Mouse (Mus musculus) heart, postnatal 36 days (tissue): ENCODE data around the gene Cd93. TPM values are rescaled to one million over a fixed set of nuclear protein-coding genes. Genes with fewer than 3 reads are reported as not detected.
A peak's percentile ranks its signal among the peaks of the same experiment; 100 is the strongest.

Experiments used
- DNase-seq, 2 experiments: peaks; one replicate each; pipeline ENCODE4 v3.0.0; 2021 to 2022
- intact Hi-C: fragments of 180-260 bp; cut with DNase I; formaldehyde crosslinking; loops from one replicate; pipeline ENCODE4 v1.15.1; 2025
- total RNA-seq, 2 experiments: library from RNA; stranded (reverse); gene quantifications; 2 replicates each; pipeline ENCODE4 v1.2.3; 2021

Cd93 gene
- total RNA-seq, 2 experiments from 2014 or later, result 65.4 to 68.0 TPM

DNA sequence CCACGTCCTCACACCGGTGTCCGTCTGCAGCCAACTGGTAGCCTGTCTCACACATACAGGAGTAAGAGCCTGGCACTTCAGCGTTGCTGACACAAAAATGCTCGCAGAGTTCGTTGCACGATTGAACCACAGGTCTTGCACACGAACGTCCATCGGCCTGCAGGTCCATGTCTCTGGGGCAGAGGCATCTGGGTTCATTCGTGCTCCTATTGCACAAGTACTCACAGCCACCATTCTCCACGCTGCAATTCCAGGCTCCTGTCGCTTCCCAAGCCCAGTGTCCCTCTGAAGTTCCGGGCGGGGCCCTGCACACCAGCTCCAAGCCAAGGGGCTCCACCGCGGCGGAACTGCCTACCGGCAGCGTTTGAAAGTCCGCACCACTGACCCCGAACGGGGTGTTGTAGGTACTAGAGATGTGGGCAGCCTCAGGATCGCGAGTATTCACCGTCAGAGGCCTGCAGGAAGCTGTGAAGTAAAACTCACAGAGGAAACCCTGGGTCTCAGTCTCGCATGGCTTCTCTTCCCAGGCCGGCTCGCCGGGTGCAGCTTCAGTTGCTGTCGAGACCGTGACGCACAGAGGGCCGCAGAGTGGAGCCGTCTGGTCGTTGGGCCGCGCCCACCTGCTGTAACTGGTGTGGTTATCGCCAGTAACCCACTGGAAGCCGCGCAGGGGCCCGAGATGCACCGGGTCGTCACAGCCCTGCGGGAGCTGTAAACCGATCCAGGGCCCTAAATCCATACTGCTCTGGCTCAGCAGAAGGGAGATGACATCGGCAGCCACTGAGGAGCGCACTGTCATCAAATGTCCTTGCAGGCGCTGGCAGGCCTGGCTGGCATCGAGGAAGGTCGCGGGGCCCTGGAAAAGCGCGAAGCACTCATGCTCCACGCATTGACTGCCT, 36.1 kb downstream of the Cd93 start:
- DNase-seq, result peak; percentile 65 to 70
- intact Hi-C loops, result loop anchor here (5.0 kb wide), 6 partner anchors 60 to 285 kb away; no protein-coding TSS in a partner anchor

DNA sequence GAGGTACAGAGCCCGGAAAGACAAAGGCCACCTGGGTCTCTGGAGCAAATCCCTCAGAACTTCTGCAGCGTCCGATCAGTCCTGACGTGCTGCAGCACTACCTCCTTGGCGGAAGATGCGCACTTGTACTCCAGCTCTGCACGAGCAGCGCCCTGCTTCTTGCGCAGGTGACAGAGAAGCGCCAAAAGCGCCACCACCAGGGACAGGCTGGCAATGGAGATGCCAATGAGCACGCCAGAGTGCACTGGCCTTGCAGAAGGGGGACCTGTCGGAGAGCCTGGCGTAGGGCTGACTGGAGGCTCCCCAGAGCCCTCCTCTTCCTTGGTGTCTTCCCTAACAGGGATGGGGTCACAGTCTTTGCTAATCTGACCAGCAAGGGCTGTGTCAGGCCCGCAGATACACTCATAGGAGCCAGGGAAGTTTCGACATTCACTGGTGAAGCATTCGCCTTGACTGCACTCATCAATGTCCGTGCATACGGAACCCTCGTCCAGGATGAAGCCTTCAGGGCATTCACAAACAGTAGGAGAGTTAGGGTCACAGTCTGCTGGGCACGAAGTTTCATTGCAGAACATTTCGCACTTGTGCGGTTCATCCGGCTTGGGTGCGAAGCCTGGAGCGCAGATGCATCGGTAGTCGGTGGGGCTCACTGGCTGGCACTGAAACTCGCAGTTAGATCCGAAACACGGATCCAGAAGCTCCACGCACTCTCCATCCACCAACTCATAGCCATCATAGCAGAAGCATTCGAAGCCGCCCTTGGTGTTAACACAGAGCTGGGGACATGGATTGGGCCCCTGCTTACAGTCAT, 37.0 kb downstream of the Cd93 start:
- peak; percentile 46 to 62 for DNase-seq

GRCm38 (mm10) chr2:148404906-148405305, 38.5 kb downstream of the Cd93 start:
- intact Hi-C loops, result loop anchor here (5.0 kb wide), 6 partner anchors 58 to 283 kb away; no protein-coding TSS in a partner anchor
- no peak for DNase-seq

More for the DNA sequence above, 37.0 kb downstream of the Cd93 start:
- intact Hi-C loops, result loop anchor here (5.0 kb wide), 6 partner anchors 59 to 284 kb away; no protein-coding TSS in a partner anchor

DNA sequence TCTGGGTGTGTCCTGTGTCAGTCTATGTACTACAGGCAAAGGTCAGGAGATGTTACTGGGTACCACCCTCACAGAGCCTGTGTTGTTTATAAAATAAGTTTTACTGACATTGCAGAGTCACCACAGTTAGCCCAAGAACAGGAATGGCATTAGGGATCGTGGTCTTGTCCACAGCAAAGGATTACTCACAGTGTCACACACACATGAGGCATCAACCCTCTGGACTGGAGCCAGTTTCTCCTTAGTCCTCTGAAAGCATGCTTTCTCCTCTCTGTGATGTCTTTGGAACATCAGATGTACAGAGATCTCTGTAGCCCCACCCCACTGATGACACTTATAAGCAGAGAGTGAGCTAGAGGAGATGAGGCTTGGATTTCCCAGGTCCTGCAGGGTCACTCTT, 41.1 kb downstream of the Cd93 start:
- intact Hi-C loops, result no loop called here

GRCm38 (mm10) chr2:148398901-148399685, 44.3 kb downstream of the Cd93 start:
- intact Hi-C loops, result loop anchor here (5.0 to 10.0 kb wide), 2 partner anchors 122 to 594 kb away; no protein-coding TSS in a partner anchor
- DNase-seq, result no peak

More for the DNA sequence above, 41.1 kb downstream of the Cd93 start:
- DNase-seq, result no peak

DNA sequence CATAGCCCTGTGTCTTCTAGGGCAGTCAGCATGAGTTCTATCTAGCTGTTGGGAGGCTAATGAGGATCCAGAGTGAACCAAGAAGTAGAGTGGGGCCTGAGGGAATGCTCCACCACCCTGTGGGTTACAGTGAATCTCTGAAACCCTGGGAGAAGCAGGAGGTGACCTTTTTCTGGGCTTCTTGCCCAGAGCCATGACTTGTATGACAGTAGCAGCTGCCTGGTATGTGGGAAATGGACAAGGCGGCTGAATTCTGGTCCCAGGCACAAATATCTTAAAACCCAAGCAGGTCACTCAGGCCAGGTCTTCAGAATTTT, 45.6 kb downstream of the Cd93 start:
- intact Hi-C loops, result loop anchor here (5.0 to 10.0 kb wide), 2 partner anchors 120 to 593 kb away; no protein-coding TSS in a partner anchor
- DNase-seq, result peak; percentile 41 to 57

DNA sequence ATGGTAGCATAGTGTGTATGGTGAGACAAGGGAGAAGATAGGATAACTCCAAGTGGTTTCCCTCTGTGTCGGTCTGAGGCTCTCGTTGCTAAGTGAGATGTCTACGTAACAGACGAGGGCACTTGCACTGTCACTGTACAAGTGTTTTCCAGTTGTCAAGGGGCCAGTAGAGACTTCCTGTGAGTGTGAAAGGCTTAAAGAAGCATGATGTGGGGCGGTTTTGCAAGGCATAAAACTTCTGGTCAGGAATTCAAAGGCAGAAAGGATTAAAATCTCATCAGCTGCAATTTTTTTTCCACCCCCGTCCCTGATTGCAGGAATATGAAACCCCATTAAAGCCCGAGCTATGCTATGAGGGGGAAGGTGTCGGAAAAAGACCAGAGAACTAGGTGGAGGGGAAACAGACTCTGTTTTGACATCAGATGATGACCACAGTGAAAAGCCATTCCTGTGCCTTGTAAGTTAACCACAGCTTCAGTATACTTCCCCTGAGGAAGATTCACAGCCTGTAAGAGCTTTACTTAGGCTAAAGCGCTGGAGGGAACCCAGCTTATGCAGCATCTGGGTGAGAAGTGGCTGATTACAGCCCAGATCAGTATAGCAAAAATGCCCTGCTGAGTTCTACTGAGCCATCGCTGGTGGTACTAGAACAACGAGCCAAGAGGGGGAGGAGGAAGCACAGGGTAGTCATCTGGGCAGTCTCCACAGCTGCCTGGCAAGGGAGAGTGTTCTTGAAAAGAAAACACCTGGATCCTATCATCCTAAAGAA, 46.2 kb downstream of the Cd93 start:
- intact Hi-C loops, result loop anchor here (5.0 to 10.0 kb wide), 2 partner anchors 120 to 592 kb away; no protein-coding TSS in a partner anchor

DNA sequence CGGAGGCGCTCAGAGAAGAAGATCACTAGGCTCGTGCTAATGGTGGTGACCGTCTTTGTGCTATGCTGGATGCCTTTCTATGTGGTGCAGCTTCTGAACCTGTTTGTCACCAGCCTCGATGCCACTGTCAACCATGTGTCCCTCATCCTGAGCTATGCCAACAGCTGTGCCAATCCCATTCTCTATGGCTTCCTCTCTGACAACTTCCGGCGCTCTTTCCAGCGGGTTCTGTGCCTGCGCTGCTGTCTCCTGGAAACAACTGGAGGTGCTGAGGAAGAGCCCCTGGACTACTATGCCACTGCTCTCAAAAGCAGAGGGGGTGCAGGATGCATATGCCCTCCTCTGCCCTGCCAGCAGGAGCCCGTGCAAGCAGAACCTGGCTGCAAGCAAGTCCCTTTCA, 47.2 kb downstream of the Cd93 start:
- intact Hi-C loops, result loop anchor here (5.0 to 10.0 kb wide), 2 partner anchors 119 to 591 kb away; no protein-coding TSS in a partner anchor
- no peak for DNase-seq

More for the DNA sequence above, 46.2 kb downstream of the Cd93 start:
- DNase-seq, result no peak

- peak; percentile 68 to 72 for DNase-seq
- intact Hi-C loops, result loop anchor here (5.0 to 10.0 kb wide), 2 partner anchors 118 to 591 kb away; no protein-coding TSS in a partner anchor
These were observed 48.0 kb downstream of the Cd93 start, which contains the start of gene Sstr4 for GRCm38 (mm10) chr2:148395131-148396051. Sstr4 (plus strand) TSS chr2:148395344.

- no peak for DNase-seq
- intact Hi-C loops, result loop anchor here (10.0 kb wide), 1 partner anchor 589 kb away; no protein-coding TSS in a partner anchor
These were observed 49.5 kb downstream of the Cd93 start for GRCm38 (mm10) chr2:148393846-148394245.

GRCm38 (mm10) chr2:148393149-148393548, 50.2 kb downstream of the Cd93 start:
- intact Hi-C loops, result loop anchor here (10.0 kb wide), 1 partner anchor 588 kb away; no protein-coding TSS in a partner anchor

GRCm38 (mm10) chr2:148387652-148388581, 55.4 kb downstream of the Cd93 start:
- no peak for DNase-seq
- intact Hi-C loops, result no loop called here

More at GRCm38 (mm10) chr2:148393149-148393548, 50.2 kb downstream of the Cd93 start:
- no peak for DNase-seq

GRCm38 (mm10) chr2:148386927-148387326, 56.4 kb downstream of the Cd93 start:
- intact Hi-C loops, result no loop called here
- DNase-seq, result no peak
